Mouse (Mus musculus) hindbrain, embryonic 14.5 days (tissue): Measurements from ENCODE around the gene Fbln2. TPM values are rescaled to one million over a fixed set of nuclear protein-coding genes. Genes with fewer than 3 reads are reported as not detected.

Experiments used
- ATAC-seq: fragments of 200-750 bp; cut with Nextera tagmentation; 2 replicates; pipeline ENCODE4 v1.8.0; 2017; ENCODE audit warnings: moderate number of reproducible peaks, mild to moderate bottlenecking, moderate TSS enrichment, moderate library complexity; ENCODE audit not compliant: low FRiP score
- DNase-seq: peaks from one replicate; pipeline ENCODE4 v3.0.0-alpha.2; 2015; ENCODE audit warnings: low spot score
- H3K27ac ChIP-seq: fragments of 300-500 bp; sonication (generic); 2 replicates; pipeline ENCODE4 v1.5.1; 2014; ENCODE audit warnings: mild to moderate bottlenecking, moderate library complexity
- H3K27me3 ChIP-seq: fragments of 300-500 bp; sonication (generic); 2 replicates; pipeline ENCODE4 v1.6.1; 2014; ENCODE audit warnings: mild to moderate bottlenecking, low read length, mixed read lengths; ENCODE audit not compliant: control insufficient read depth, insufficient read depth
- H3K36me3 ChIP-seq: fragments of 300-500 bp; sonication (generic); replicated peaks from 2 replicates; pipeline ENCODE4 v1.6.1; 2014; ENCODE audit not compliant: control insufficient read depth, insufficient read depth
- H3K4me1 ChIP-seq: fragments of 300-500 bp; sonication (generic); replicated peaks from 2 replicates; pipeline ENCODE4 v1.6.1; 2014; ENCODE audit warnings: antibody characterized with exemption, low read length, mixed read lengths; ENCODE audit not compliant: control insufficient read depth, insufficient read depth
- H3K4me2 ChIP-seq: fragments of 300-500 bp; sonication (generic); replicated peaks from 2 replicates; pipeline ENCODE4 v1.6.1; 2014; ENCODE audit warnings: mild to moderate bottlenecking, moderate library complexity
- H3K4me3 ChIP-seq: fragments of 300-500 bp; sonication (generic); replicated peaks from 2 replicates; pipeline ENCODE4 v1.5.1; 2014; ENCODE audit warnings: mild to moderate bottlenecking, low read length
- H3K9ac ChIP-seq: fragments of 300-500 bp; sonication (generic); 2 replicates; pipeline ENCODE4 v1.6.1; 2014
- H3K9me3 ChIP-seq: fragments of 300-500 bp; sonication (generic); 2 replicates; pipeline ENCODE4 v1.6.1; 2016; ENCODE audit warnings: low read length; ENCODE audit not compliant: control insufficient read depth
- WGBS: fragments of 180-500 bp; shearing (Covaris S2); extraction: QIAGEN DNeasy Blood & Tissue Kit; methylation state at CpG from one replicate; pipeline ENCODE4 v1.1.7; 2014; 5-methylcytosine and 5-hydroxymethylcytosine counted together
- polyA plus RNA-seq: library from polyadenylated mRNA; unstranded; fragments of >200 nt; fragmentation: Nextera tagmentation; extraction: Ambion mirVana; gene quantifications from 2 replicates; pipeline ENCODE4 v1.2.1, GENCODE M21; 2014

Gene Fbln2
- polyA plus RNA-seq, 1 experiment from 2014 or later = 27.2 TPM

DNA sequence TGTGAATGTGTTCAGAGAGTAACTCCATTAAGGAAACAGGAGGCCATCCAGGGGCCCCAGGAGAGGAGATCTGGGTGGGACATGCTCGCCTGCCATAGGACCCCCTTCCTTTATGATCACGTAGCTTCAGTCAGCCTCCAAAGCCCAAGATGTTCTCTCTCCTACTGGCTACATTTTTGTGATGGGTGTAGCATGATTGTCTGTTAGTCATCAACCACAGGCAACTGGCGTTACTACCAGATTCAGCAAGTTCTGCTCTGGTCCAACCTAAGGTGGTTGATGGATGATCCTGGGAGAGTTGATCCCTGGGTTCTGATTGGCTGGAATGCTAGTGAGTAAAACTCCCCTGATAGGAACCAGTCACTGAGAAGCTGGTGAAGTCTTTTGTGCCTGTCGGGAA is 9.7 kb upstream of the Fbln2 start:
- ATAC-seq = no peak
- Histone ChIP-seq H3K4me3 (no peak overlapping the region), H3K27me3 (no peaks in the 10 kb centered on the region), H3K4me1 (0 out of 2 replicates have a peak, but pooled peaks cover 9% of the 10 kb centered on the region), H3K4me2 (no peak overlapping the region), H3K9me3 (no peaks in the 10 kb centered on the region), H3K9ac (no peak overlapping the region), H3K27ac (no peak overlapping the region), H3K36me3 (no peaks in the 10 kb centered on the region)
- WGBS = 86% methylated on average over 4 of the region's 4 CpGs
- DNase-seq = no peak

DNA sequence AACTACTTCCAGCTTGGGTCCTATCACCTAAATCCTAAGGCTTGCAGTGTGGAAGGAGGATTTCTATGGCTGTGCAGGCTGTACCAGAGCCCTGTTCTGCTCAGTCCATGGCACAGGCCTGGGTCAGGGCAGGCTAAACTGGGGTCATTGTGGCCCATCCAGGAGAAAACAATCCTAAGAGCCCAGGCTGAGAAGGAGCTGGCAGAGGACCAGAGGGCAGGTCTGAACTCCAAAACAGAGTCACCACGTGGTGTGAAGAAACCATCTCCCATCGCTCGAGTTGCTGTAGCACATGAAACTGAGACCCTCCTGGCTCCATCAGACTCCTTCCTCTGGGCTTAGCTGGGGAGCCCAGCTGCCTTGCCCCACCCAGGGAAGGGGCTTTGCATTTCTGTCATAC is 6.9 kb upstream of the Fbln2 start:
- Histone ChIP-seq H3K9ac (no peak overlapping the region), H3K36me3 (no peaks in the 10 kb centered on the region), H3K9me3 (no peaks in the 10 kb centered on the region), H3K4me3 (no peak overlapping the region), H3K27me3 (no peaks in the 10 kb centered on the region), H3K27ac (no peak overlapping the region), H3K4me2 (no peak overlapping the region), H3K4me1 (0 out of 2 replicates have a peak, but pooled peaks cover 3% of the 10 kb centered on the region)
- DNase-seq (no peak), ATAC-seq (no peak)
- WGBS = 73% methylated on average over 3 of the region's 3 CpGs

DNA sequence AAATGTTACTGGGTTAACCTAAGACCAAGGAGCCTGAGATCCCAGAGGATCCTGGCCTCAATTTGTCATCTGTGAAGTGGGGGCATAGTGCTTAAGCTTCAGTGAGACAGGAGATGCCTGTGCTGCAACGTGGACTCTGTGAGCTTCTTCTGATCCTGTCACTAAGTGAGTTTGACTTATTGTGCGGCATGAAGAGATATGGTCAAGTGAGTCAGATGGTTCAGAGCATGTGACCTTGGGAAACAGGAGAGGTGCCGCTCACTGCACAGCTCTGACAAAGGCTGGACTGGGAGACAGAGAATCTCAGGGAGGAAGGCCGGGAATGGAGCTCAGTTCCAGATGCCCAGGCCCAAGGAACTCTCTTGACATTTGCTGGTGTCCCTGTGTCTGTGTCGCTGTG is 6.5 kb upstream of the Fbln2 start:
- Histone ChIP-seq H3K27me3 (no peaks in the 10 kb centered on the region), H3K4me2 (no peak overlapping the region), H3K4me1 (no peaks in the 10 kb centered on the region), H3K27ac (no peak overlapping the region), H3K9me3 (no peaks in the 10 kb centered on the region), H3K36me3 (no peaks in the 10 kb centered on the region), H3K4me3 (no peak overlapping the region), H3K9ac (no peak overlapping the region)
- ATAC-seq = no peak
- no peak for DNase-seq
- WGBS = 82% methylated on average over 5 of the region's 5 CpGs

DNA sequence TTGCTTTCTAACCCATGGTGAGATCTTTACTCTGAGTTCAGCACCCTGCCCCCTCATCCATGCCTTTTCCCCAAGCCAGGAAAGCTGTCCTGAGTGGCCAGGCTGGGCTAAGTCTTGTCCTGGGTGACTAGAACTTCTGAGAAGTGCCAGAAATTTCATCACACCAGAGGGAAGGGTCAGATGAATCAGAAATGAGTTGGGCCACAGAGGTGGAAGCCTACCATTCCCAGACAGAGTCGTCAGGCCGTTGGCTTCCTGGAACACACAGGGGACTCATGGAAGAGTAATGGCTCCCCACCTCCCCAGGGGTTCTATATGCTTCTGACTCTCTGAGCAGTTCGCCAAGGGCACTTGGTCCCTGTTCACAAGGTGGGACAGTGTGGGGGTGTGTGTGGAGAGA is 4.8 kb upstream of the Fbln2 start:
- DNase-seq (no peak), ATAC-seq (no peak)
- Histone ChIP-seq H3K36me3 (no peaks in the 10 kb centered on the region), H3K27ac (no peak overlapping the region), H3K4me3 (no peak overlapping the region), H3K4me2 (no peak overlapping the region), H3K27me3 (no peaks in the 10 kb centered on the region), H3K9ac (no peak overlapping the region), H3K4me1 (no peaks in the 10 kb centered on the region; the same call in 1 of the 2 replicates), H3K9me3 (no peaks in the 10 kb centered on the region)
- 52% methylated on average over 3 of the region's 3 CpGs for WGBS

DNA sequence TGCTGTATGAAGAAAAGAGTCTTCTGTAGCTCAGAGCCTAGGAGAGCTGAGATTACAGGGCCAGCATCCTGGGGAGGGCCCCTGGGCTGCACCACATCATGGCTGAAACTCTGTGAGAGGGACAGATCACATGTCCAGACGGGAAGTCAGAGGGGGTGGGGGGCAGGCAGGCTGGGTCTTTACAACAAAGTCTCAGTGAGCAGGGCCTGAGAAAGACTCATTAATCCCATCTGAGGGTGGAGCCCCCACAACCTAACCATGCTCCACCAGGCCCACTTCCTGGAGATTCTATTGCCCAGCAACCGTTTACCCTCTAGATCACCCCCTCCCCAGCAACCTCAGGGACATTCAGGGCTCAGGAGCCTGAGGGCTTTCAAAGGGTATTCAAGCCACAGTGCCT is 2.5 kb upstream of the Fbln2 start:
- H3K27ac ChIP-seq = 0 out of 2 replicates have a peak overlapping the region, but pooled peaks have one; percentile 20
- 5% methylated on average over 2 of the region's 2 CpGs for WGBS
- no peak for DNase-seq
- H3K9ac ChIP-seq = no peak overlapping the region
- H3K9me3 ChIP-seq = no peaks in the 10 kb centered on the region
- no peak overlapping the region for H3K4me2 ChIP-seq
- no peak for ATAC-seq
- H3K4me3 ChIP-seq = no peak overlapping the region
- peaks cover 7% of the 10 kb centered on the region; the same call in 1 of the 2 replicates for H3K27me3 ChIP-seq
- H3K36me3 ChIP-seq = no peaks in the 10 kb centered on the region
- H3K4me1 ChIP-seq = peaks cover 6% of the 10 kb centered on the region; the same call in 1 of the 2 replicates

DNA sequence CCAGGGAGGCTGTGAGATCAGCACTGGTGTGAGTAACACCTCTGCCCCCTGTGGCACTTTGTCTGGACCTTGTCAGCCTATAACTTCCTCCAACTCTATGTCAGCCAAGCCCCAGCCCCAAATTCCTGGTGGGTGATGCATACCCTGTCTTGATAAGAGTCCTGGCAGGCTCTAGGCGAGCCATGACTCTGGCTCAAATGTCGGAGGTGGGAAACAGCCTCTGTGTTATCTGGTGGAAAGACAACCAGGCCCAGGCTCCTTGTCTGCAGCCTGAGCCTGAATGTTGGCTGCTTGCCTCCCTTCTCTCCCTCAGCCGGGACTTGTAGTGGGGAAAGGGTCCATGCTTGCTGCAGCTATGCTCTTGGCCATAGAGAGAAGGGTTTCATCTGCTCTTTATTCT is 1.4 kb upstream of the Fbln2 start:
- WGBS = 66% methylated on average over 3 of the region's 3 CpGs
- peaks cover 6% of the 10 kb centered on the region; the same call in 1 of the 2 replicates for H3K4me1 ChIP-seq
- no peaks in the 10 kb centered on the region for H3K9me3 ChIP-seq
- no peak overlapping the region for H3K4me3 ChIP-seq
- peaks cover 7% of the 10 kb centered on the region; the same call in 1 of the 2 replicates for H3K27me3 ChIP-seq
- no peak overlapping the region for H3K9ac ChIP-seq
- ATAC-seq = no peak
- H3K36me3 ChIP-seq = no peaks in the 10 kb centered on the region
- no peak overlapping the region for H3K4me2 ChIP-seq
- DNase-seq = no peak
- no peak overlapping the region for H3K27ac ChIP-seq

DNA sequence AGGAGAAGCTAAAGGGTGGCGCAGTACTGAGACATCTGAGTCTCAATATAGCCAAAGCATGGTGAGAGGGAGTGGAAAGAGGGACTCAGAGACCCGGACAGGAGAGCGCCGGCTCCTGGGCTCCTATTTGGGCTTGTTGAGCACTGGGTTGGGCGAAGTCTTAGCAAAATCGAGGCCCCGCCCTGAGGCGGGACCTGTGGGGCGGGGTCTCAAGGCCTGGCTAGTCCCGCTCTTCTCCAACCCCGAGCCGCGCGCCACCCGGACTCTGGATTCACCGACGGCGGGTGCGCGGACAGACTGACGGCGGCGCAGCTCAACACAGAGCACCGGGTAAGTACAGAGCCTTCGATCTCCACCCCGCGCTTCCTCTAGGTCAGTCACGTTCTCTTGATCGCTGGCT is 316 bp downstream of the Fbln2 start:
- whole genome bisulfite sequencing = 1% methylated on average over 28 of the region's 29 CpGs
- peak; percentile 61; the same call in 1 of the 2 replicates for ATAC-seq

DNA sequence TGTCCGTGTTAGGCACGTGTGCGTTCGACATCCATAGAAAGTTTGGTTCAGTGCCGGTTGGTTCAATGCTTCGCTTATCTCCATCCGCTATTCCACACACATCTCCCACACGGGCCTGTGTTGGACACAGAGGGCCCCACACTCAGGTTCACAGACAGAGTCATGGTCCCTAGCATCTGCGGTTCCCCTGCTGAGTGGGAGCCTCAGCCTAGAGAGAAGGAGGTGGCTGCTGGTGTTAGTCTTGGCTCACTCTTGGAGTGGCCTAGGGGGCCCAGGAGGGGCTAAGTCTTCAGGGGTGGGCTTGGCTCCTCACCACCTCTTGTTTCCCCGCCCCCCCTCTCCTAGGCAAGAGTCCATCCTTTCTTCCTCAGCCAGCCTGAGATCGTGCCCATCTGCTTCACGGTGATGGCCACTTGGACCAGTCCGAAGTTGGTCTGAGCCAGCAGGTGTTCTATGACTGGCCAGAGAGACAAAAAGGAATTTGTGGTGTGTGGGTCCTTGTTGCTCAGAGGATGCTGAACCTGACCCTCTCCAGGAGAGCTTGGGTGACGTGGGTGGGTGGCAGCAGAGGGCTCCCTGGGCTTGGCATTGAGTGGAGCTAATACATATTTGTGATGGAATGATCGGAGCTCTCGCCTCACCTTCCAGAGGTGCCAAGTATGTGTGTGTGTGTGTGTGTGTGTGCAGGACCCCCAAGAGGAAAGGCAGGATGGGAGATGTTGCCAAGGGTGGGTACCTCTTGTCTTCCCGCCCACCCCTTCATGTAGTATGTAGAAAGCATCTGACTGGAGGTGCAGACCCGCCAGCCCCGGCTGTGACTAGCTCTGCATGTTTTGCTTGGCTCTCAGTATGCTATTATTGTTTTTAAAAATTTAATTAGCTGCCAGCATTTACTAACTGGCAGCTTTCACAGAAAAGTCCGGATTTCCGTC is 1.3 kb downstream of the Fbln2 start:
- Histone ChIP-seq H3K27ac (no peak overlapping the region), H3K4me3 (peak overlapping the region; percentile 24), H3K36me3 (no peaks in the 10 kb centered on the region), H3K9me3 (no peaks in the 10 kb centered on the region), H3K9ac (peak overlapping the region; percentile 40; the same call in 1 of the 2 replicates), H3K4me1 (peaks cover 8% of the 10 kb centered on the region; the same call in 1 of the 2 replicates), H3K27me3 (peaks cover 7% of the 10 kb centered on the region; the same call in 1 of the 2 replicates), H3K4me2 (peak overlapping the region; percentile 48)
- 63% methylated on average over 21 of the region's 21 CpGs for WGBS
- DNase-seq (no peak), ATAC-seq (no peak; the same call in 1 of the 2 replicates)

More for the DNA sequence above, 316 bp downstream of the Fbln2 start:
- H3K36me3 ChIP-seq = no peaks in the 10 kb centered on the region
- H3K4me1 ChIP-seq = peaks cover 6% of the 10 kb centered on the region; the same call in 1 of the 2 replicates
- H3K4me3 ChIP-seq = peak overlapping the region; percentile 24
- peak overlapping the region; percentile 40; the same call in 1 of the 2 replicates for H3K9ac ChIP-seq
- H3K4me2 ChIP-seq = peak overlapping the region; percentile 48
- no peaks in the 10 kb centered on the region for H3K9me3 ChIP-seq
- DNase-seq = peak; percentile 48
- no peak overlapping the region for H3K27ac ChIP-seq
- peaks cover 7% of the 10 kb centered on the region; the same call in 1 of the 2 replicates for H3K27me3 ChIP-seq

DNA sequence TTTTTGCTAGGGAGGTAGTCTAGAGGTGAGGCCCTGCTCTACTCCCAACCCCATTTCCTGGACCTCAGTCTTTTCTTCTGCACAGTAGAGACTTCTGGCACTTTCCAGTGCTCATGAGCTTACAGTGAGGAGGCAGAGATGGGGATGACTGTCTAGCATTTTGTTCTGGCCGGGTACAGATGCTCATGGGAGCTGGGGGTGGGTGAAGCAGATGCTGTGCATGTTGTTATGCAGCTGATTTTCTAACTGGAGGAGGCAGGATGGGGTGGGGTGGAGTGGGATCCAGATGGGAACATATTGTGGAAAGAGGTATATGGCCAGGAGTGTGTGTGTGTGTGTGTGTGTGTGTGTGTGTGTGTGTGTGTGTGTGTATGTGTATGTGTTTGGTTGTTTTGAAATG is 3.2 kb downstream of the Fbln2 start:
- WGBS = 63% methylated on average over 1 of the region's 1 CpGs
- Histone ChIP-seq H3K9me3 (no peaks in the 10 kb centered on the region), H3K27ac (no peak overlapping the region), H3K9ac (no peak overlapping the region), H3K4me1 (peaks cover 10% of the 10 kb centered on the region; the same call in 1 of the 2 replicates), H3K36me3 (no peaks in the 10 kb centered on the region), H3K27me3 (peaks cover 7% of the 10 kb centered on the region; the same call in 1 of the 2 replicates), H3K4me3 (no peak overlapping the region), H3K4me2 (no peak overlapping the region)
- DNase-seq (no peak), ATAC-seq (no peak)
